Mouse (Mus musculus) liver, embryonic 14.5 days (tissue): ENCODE data around the gene Kazn. TPM values are rescaled to one million over a fixed set of nuclear protein-coding genes. Genes with fewer than 3 reads are reported as not detected.
A peak's percentile ranks its signal among the peaks of the same experiment; 100 is the strongest.

ENCODE experiments used
- ATAC-seq: fragments of 200-750 bp; cut with Nextera tagmentation; 2 replicates; pipeline ENCODE4 v1.8.0; 2017; ENCODE audit warnings: moderate number of reproducible peaks, mild to moderate bottlenecking, moderate library complexity; ENCODE audit not compliant: insufficient read depth
- DNase-seq, 3 experiments: peaks; one replicate each; pipeline ENCODE4 v3.0.0-alpha.2; 2012 to 2013; ENCODE audit warnings: low read depth in 3 of 3, low spot score in 3 of 3
- H3K27ac ChIP-seq: fragments of 300-500 bp; sonication (generic); 2 replicates; pipeline ENCODE4 v1.5.1; 2014; ENCODE audit warnings: moderate library complexity, mild to moderate bottlenecking, control low read depth, inconsistent platforms
- H3K27me3 ChIP-seq: fragments of 300-500 bp; sonication (generic); 2 replicates; pipeline ENCODE4 v1.6.1; 2014; ENCODE audit warnings: mild to moderate bottlenecking, low read length, moderate library complexity; ENCODE audit not compliant: control insufficient read depth, insufficient read depth
- H3K36me3 ChIP-seq: fragments of 300-500 bp; sonication (generic); replicated peaks from 2 replicates; pipeline ENCODE4 v1.6.1; 2014; ENCODE audit warnings: low read depth; ENCODE audit not compliant: control insufficient read depth, insufficient read depth
- H3K4me1 ChIP-seq, 2 experiments: fragments of 200-500 bp in 1 of 2; fragments of 300-500 bp in 1 of 2; sonication (generic) in 1 of 2; replicated peaks; 2 replicates each; pipeline ENCODE4 v1.6.1; 2012 to 2014; ENCODE audit warnings: antibody characterized with exemption in 1 of 2, inconsistent platforms in 1 of 2, low read length in 1 of 2; ENCODE audit not compliant: control insufficient read depth in 2 of 2, insufficient read depth in 2 of 2
- H3K4me2 ChIP-seq: fragments of 300-500 bp; sonication (generic); 2 replicates; pipeline ENCODE4 v1.6.1; 2014; ENCODE audit warnings: low read depth, mild to moderate bottlenecking, control low read depth, moderate library complexity
- H3K4me3 ChIP-seq, 2 experiments: fragments of 200-500 bp in 1 of 2; fragments of 300-500 bp in 1 of 2; sonication (generic) in 1 of 2; 2 replicates each; pipeline ENCODE4 v1.5.1; 2012 to 2014; ENCODE audit warnings: low read depth in 2 of 2, low read length in 2 of 2, mild to moderate bottlenecking in 2 of 2, control low read depth in 1 of 2, inconsistent platforms in 1 of 2, moderate library complexity in 1 of 2; ENCODE audit not compliant: insufficient read depth in 1 of 2
- H3K9ac ChIP-seq: fragments of 300-500 bp; sonication (generic); replicated peaks from 2 replicates; pipeline ENCODE4 v1.6.1; 2014; ENCODE audit warnings: mild to moderate bottlenecking, control low read depth, moderate library complexity
- H3K9me3 ChIP-seq: fragments of 300-500 bp; sonication (generic); 2 replicates; pipeline ENCODE4 v1.6.1; 2016; ENCODE audit warnings: low read length, mixed read lengths; ENCODE audit not compliant: control insufficient read depth
- CTCF ChIP-seq: IDR thresholded peaks from 2 replicates; pipeline ENCODE4 v1.5.1; 2016; ENCODE audit warnings: antibody characterized with exemption, low read depth, control low read depth
- EP300 ChIP-seq: IDR thresholded peaks from 2 replicates; pipeline ENCODE4 v1.6.1; 2016; ENCODE audit warnings: antibody characterized with exemption, low read depth
- WGBS: fragments of 180-500 bp; shearing (Covaris S2); extraction: QIAGEN DNeasy Blood & Tissue Kit; methylation state at CpG from one replicate; pipeline ENCODE4 v1.1.7; 2014; ENCODE audit not compliant: insufficient replicate concordance; 5-methylcytosine and 5-hydroxymethylcytosine counted together
- polyA plus RNA-seq, 2 experiments: library from polyadenylated mRNA; depleted of rRNA in 1 of 2; stranded (reverse) in 1 of 2; unstranded in 1 of 2; fragments of >200 nt; fragmentation: Nextera tagmentation in 1 of 2; extraction: Ambion mirVana in 1 of 2; gene quantifications; 2 replicates each; pipeline versions ENCODE4 v1.2.1 to v1.2.3; 2012 to 2014

Kazn gene
- polyA plus RNA-seq (2012; rRNA removed), result 0.94 and 1.5 TPM in 2 replicates
- polyA plus RNA-seq (2014; fragmentation: Nextera tagmentation; extraction: Ambion mirVana), result 0.41 and 0.53 TPM in 2 replicates

GRCm38 (mm10) chr4:142239240-142240126, at the start of gene Kazn:
Kazn (minus strand) TSS chr4:142239401.
- H3K27me3 ChIP-seq, result peaks cover 8% of the 10 kb centered on the region
- TF ChIP-seq CTCF (no peak), EP300 (no peak)
- H3K9me3 ChIP-seq, result no peaks in the 10 kb centered on the region
- 9% methylated on average over 46 of the region's 46 CpGs for WGBS
- ATAC-seq, result peak; percentile 68
- peak within 1 kb of the TSS; percentile 64 for H3K4me2 ChIP-seq
- 0 out of 4 replicates have a peak, but pooled peaks cover 0 to 1% of the 10 kb centered on the region in 2 experiments for H3K4me1 ChIP-seq
- H3K36me3 ChIP-seq, result no peaks in the 10 kb centered on the region
- DNase-seq, result peak in 1 of 3 experiments; percentile 30
- no peak within 1 kb of the TSS for H3K27ac ChIP-seq
- peak within 1 kb of the TSS; percentile 39 to 58 for H3K4me3 ChIP-seq
- no peak within 1 kb of the TSS for H3K9ac ChIP-seq

DNA sequence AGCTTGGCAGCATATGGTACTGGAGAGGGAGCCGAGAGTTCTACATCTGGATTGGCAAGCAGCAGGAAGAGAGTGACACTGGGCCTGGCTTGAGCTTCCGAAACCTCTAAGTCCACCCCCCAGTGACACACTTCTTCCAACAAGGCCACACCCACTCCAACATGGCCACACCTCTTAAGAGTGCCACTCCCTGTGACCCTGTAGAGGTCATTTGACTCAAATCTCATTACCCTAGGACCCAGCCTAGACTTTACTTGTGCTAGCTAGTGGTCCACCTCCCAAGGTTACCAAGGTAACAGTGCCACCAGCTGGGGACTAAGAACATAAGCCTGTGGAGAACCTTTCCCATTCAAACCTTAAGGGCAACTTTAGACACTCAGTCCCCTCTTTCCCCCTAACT, 46.3 kb upstream of the Kazn start:
- no peaks in the 10 kb centered on the region for H3K4me1 ChIP-seq
- no peak overlapping the region for H3K4me2 ChIP-seq
- no peaks in the 10 kb centered on the region for H3K27me3 ChIP-seq
- ATAC-seq (no peak), DNase-seq (no peak)
- no peak overlapping the region for H3K27ac ChIP-seq
- no peaks in the 10 kb centered on the region for H3K36me3 ChIP-seq
- TF ChIP-seq CTCF, result no peak
- no peak for TF ChIP-seq EP300
- no peak overlapping the region for H3K9ac ChIP-seq
- no peak overlapping the region for H3K4me3 ChIP-seq
- 54% methylated on average over 2 of the region's 2 CpGs for WGBS
- no peaks in the 10 kb centered on the region for H3K9me3 ChIP-seq

DNA sequence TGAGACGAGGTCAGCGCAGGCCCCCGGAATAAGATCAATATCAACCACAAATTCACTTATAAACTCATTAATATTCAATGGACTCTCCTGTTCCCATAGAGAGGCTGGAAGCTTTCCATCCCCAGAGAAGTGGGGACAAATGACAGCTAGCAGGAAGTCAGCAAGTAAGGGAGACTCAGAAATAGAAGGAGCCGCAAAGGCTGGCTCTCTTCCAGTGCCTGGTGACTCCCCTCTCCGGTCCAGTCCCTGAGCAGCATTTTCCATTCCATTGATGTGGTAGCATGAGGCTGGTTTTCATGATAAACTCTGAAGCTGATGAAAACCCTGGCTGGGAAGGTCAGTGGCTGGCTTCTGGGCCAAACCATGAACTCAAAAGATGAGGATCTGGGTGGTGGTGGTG, 44.7 kb upstream of the Kazn start:
- Histone ChIP-seq H3K9me3 (no peaks in the 10 kb centered on the region), H3K4me1 (no peaks in the 10 kb centered on the region), H3K27me3 (no peaks in the 10 kb centered on the region), H3K4me2 (no peak overlapping the region), H3K9ac (no peak overlapping the region), H3K4me3 (no peak overlapping the region), H3K27ac (no peak overlapping the region), H3K36me3 (no peaks in the 10 kb centered on the region)
- ATAC-seq, result no peak
- TF ChIP-seq CTCF (no peak), EP300 (no peak)
- no peak for DNase-seq
- 77% methylated on average over 5 of the region's 5 CpGs for WGBS

GRCm38 (mm10) chr4:142278197-142278575, 39.0 kb upstream of the Kazn start:
- Histone ChIP-seq H3K27me3 (no peaks in the 10 kb centered on the region), H3K4me2 (no peak overlapping the region), H3K9me3 (no peaks in the 10 kb centered on the region), H3K36me3 (no peaks in the 10 kb centered on the region), H3K4me1 (no peaks in the 10 kb centered on the region), H3K27ac (no peak overlapping the region), H3K9ac (no peak overlapping the region), H3K4me3 (no peak overlapping the region)
- TF ChIP-seq CTCF, result no peak
- TF ChIP-seq EP300, result no peak
- 64% methylated on average over 6 of the region's 6 CpGs for WGBS
- ATAC-seq (no peak), DNase-seq (no peak)

DNA sequence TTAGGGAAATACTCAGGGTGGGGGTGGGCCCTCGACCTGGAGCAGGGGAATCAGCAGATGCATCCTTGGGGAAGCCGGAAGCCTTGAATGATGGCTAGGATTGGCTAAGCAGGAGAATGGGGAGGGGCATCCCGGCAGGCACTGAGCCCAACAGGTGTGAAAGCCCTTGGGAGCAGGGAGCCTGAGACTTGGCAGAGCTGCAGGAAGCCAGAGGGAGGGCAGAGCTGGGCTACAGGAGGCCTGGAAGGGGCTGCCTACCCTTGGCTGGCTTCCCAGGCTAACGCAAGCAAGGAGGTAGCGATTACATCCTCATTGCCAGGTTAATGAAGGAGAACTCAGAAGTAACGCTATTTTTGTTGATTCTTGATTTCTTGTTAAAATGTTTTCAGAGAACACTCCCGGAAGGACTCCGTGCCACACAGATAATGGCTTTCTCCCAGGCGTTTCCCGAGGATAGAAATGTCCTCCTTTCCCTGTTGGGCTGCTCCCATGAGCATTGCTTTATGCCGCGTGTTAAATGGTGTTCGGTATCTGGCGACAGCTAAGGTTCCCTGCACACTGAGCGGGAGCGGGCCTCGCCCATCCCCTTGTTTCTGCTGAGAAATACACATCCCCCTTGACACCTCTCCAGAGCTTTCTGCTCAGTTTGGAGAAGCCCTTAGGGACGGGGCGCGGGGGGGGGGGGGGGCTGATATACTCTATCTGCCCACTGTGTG, 38.4 kb upstream of the Kazn start:
- Histone ChIP-seq H3K36me3 (no peaks in the 10 kb centered on the region), H3K9ac (no peak overlapping the region), H3K4me3 (no peak overlapping the region), H3K4me2 (no peak overlapping the region), H3K27me3 (no peaks in the 10 kb centered on the region), H3K9me3 (no peaks in the 10 kb centered on the region), H3K27ac (no peak overlapping the region), H3K4me1 (no peaks in the 10 kb centered on the region)
- DNase-seq (no peak), ATAC-seq (no peak)
- TF ChIP-seq EP300 (no peak), CTCF (no peak)
- WGBS, result 39% methylated on average over 20 of the region's 20 CpGs
